Mouse (Mus musculus): ENCODE measurements around the gene Rabl6. TPM values are rescaled to one million over a fixed set of nuclear protein-coding genes. Genes with fewer than 3 reads are reported as not detected.

The Rabl6 gene
- 86.1 and 87.9 TPM in 2 replicates for polyA plus RNA-seq (2012; rRNA removed)

GRCm38 (mm10) chr2:25607761-25608622 is at the start of gene Rabl6:
Gene Rabl6, minus strand, starts transcription at chr2:25608521.
- DNase-seq (ENCODE audit: low read depth), result peak; percentile 95

DNA sequence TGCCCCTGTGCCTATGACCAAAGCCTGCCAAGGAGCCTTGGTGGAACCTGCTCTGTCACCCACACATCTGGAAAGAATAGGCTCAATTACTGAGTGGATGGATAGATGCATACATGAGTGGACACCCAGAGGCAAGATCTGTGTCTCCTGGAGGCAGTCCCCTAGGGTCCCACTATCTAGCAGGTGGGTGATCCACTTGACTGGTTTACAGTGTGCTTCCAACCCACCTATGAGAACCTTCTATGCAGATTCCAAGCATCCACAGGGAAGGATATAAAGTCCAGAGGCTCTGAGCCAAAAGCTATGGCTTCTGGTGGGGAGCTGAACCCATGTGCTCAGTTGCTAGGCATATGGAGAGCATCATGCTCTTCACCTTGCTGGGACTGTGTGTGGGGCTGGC is 49.3 kb upstream of the Rabl6 start, which contains the start of gene Lcn5:
Gene Lcn5 (plus strand): TSS at position 301 of the 400 bp plus-strand sequence.
- no peak for TF ChIP-seq POLR2A (IDR thresholded peaks at IDR 0.05; ENCODE audit: borderline replicate concordance, extremely low read depth, insufficient read depth, insufficient read length, poor library complexity, severe bottlenecking)
- TF ChIP-seq CTCF (IDR thresholded peaks at IDR 0.05; ENCODE audit: borderline replicate concordance, extremely low read depth, insufficient read depth, insufficient read length), result no peak
- no peak for DNase-seq (ENCODE audit: low read depth)

More at GRCm38 (mm10) chr2:25607761-25608622, at the start of gene Rabl6:
- TF ChIP-seq CTCF (IDR thresholded peaks at IDR 0.05; ENCODE audit: borderline replicate concordance, extremely low read depth, insufficient read depth, insufficient read length) (no peak), POLR2A (IDR thresholded peaks at IDR 0.05; ENCODE audit: borderline replicate concordance, extremely low read depth, insufficient read depth, insufficient read length, poor library complexity, severe bottlenecking) (peak; percentile 99)

- DNase-seq (ENCODE audit: low read depth), result peak; percentile 5
- TF ChIP-seq POLR2A (IDR thresholded peaks at IDR 0.05; ENCODE audit: borderline replicate concordance, extremely low read depth, insufficient read depth, insufficient read length, poor library complexity, severe bottlenecking) (no peak), CTCF (IDR thresholded peaks at IDR 0.05; ENCODE audit: borderline replicate concordance, extremely low read depth, insufficient read depth, insufficient read length) (no peak)
These were observed 48.9 kb upstream of the Rabl6 start for GRCm38 (mm10) chr2:25657246-25657645.

- DNase-seq (ENCODE audit: low read depth), result no peak
- no peak for TF ChIP-seq CTCF (IDR thresholded peaks at IDR 0.05; ENCODE audit: borderline replicate concordance, extremely low read depth, insufficient read depth, insufficient read length)
- no peak for TF ChIP-seq POLR2A (IDR thresholded peaks at IDR 0.05; ENCODE audit: borderline replicate concordance, extremely low read depth, insufficient read depth, insufficient read length, poor library complexity, severe bottlenecking)
These were observed 48.4 kb upstream of the Rabl6 start for GRCm38 (mm10) chr2:25656691-25657090.

GRCm38 (mm10) chr2:25654502-25654901 is 46.2 kb upstream of the Rabl6 start:
- TF ChIP-seq CTCF (IDR thresholded peaks at IDR 0.05; ENCODE audit: borderline replicate concordance, extremely low read depth, insufficient read depth, insufficient read length) (no peak), POLR2A (IDR thresholded peaks at IDR 0.05; ENCODE audit: borderline replicate concordance, extremely low read depth, insufficient read depth, insufficient read length, poor library complexity, severe bottlenecking) (no peak)
- no peak for DNase-seq (ENCODE audit: low read depth)

GRCm38 (mm10) chr2:25652902-25653301 is 44.6 kb upstream of the Rabl6 start, which contains the start of gene Lcn8:
Gene Lcn8, plus strand, starts transcription at chr2:25653120.
- DNase-seq (ENCODE audit: low read depth), result no peak
- TF ChIP-seq POLR2A (IDR thresholded peaks at IDR 0.05; ENCODE audit: borderline replicate concordance, extremely low read depth, insufficient read depth, insufficient read length, poor library complexity, severe bottlenecking) (no peak), CTCF (IDR thresholded peaks at IDR 0.05; ENCODE audit: borderline replicate concordance, extremely low read depth, insufficient read depth, insufficient read length) (no peak)

DNA sequence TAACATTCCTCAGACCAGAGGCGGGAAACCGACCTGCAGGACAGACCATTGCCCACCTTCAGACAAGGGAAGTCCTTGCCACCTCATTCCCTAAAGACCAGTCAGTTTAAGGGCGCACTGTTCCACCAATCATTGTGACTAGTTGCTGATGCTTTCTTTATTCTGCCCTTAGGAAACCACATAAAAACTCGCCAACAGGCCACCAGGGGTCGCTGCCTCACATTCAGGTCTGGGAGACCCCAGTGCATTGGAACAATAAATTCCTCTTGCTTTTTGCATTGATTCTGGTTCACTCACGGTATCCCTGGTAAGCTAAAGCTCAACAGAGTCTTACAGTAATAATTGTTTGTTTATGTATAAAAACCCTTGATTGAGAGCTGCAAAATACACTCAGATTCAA is 31.6 kb upstream of the Rabl6 start:
- DNase-seq (ENCODE audit: low read depth), result peak; percentile 64

DNA sequence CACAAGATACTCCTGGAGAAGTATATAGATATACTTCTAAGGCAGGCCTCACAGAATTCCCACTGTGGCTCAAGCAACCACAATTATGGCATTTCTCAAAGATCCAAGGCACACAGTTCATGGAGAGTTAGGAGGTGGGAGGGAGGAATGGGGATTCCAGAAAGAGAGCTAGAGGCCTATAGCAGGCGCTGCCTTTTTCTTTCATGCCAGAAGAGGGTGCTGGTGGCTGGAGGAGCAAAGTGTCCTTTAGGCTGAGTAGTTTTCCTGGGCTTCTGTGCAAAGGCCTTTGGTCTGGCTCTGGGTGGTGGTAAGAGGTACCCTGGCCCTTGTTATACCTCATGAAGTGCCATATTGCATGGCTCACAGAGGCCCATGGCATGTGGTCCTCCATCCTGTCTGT is 25.7 kb upstream of the Rabl6 start:
- no peak for DNase-seq (ENCODE audit: low read depth)
- TF ChIP-seq POLR2A (IDR thresholded peaks at IDR 0.05; ENCODE audit: borderline replicate concordance, extremely low read depth, insufficient read depth, insufficient read length, poor library complexity, severe bottlenecking), result no peak
- no peak for TF ChIP-seq CTCF (IDR thresholded peaks at IDR 0.05; ENCODE audit: borderline replicate concordance, extremely low read depth, insufficient read depth, insufficient read length)

More for the DNA sequence above, 31.6 kb upstream of the Rabl6 start:
- TF ChIP-seq CTCF (IDR thresholded peaks at IDR 0.05; ENCODE audit: borderline replicate concordance, extremely low read depth, insufficient read depth, insufficient read length), result peak; percentile 72; the same call in 1 of the 2 replicates
- no peak for TF ChIP-seq POLR2A (IDR thresholded peaks at IDR 0.05; ENCODE audit: borderline replicate concordance, extremely low read depth, insufficient read depth, insufficient read length, poor library complexity, severe bottlenecking)

DNA sequence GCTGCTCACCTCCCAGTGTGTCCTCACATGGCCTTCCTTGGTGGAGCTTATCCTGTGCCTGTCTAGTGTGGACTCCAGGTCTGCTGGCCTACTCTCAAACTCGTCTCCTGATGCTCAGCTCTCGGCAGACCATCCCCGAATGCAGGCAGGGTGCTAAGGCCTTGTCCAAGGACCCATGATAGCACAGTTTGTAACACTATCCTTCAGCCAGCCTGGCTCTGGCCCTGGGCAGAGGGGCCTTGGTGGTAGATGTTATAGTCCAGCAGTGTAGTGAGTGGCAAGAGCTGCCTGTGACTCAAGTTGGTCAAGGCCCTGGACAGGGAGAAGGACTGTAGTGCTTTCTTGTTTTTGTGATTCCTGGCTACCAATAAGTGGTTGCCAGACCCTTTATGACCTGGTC is 25.3 kb upstream of the Rabl6 start:
- no peak for TF ChIP-seq CTCF (IDR thresholded peaks at IDR 0.05; ENCODE audit: borderline replicate concordance, extremely low read depth, insufficient read depth, insufficient read length)
- no peak for TF ChIP-seq POLR2A (IDR thresholded peaks at IDR 0.05; ENCODE audit: borderline replicate concordance, extremely low read depth, insufficient read depth, insufficient read length, poor library complexity, severe bottlenecking)
- DNase-seq (ENCODE audit: low read depth), result no peak

- no peak for DNase-seq (ENCODE audit: low read depth)
- TF ChIP-seq POLR2A (IDR thresholded peaks at IDR 0.05; ENCODE audit: borderline replicate concordance, extremely low read depth, insufficient read depth, insufficient read length, poor library complexity, severe bottlenecking) (no peak), CTCF (IDR thresholded peaks at IDR 0.05; ENCODE audit: borderline replicate concordance, extremely low read depth, insufficient read depth, insufficient read length) (no peak)
These were observed 20.4 kb upstream of the Rabl6 start for GRCm38 (mm10) chr2:25628738-25629137.

DNA sequence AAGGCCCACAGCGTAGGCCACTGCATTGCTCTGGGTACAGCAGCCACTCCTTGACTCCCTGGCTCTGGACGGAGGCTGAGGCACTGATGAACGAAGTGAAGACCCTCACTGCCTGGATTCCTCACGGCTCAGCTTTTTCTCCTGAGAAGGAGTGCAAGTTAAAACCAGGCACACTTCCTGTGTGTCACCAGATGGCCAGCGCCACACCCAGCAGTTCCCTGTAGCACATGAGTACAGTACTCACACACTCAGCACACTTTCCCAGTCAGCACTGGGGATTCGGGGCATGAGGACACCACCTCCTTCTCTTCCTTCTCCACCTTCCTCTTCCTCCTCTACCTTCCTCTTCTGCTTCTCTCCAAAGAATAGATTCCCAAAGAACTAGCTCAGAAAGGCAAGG is 19.5 kb upstream of the Rabl6 start, which contains the start of gene Fcna:
Gene Fcna (minus strand): TSS at position 220 of the 400 bp plus-strand sequence.
- DNase-seq (ENCODE audit: low read depth), result no peak
- TF ChIP-seq POLR2A (IDR thresholded peaks at IDR 0.05; ENCODE audit: borderline replicate concordance, extremely low read depth, insufficient read depth, insufficient read length, poor library complexity, severe bottlenecking) (no peak), CTCF (IDR thresholded peaks at IDR 0.05; ENCODE audit: borderline replicate concordance, extremely low read depth, insufficient read depth, insufficient read length) (no peak)

Measured in brain, embryonic 14.5 days (tissue).